Mouse (Mus musculus) liver, postnatal 0 days (tissue): Measurements from ENCODE around the gene Gm28048.

Source experiments
- CTCF ChIP-seq: sonication (generic); IDR thresholded peaks from 2 replicates; pipeline ENCODE4 v1.5.1; 2016; ENCODE audit warnings: antibody characterized with exemption, low read depth
- EP300 ChIP-seq: IDR thresholded peaks from 2 replicates; pipeline ENCODE4 v1.6.1; 2016; ENCODE audit warnings: antibody characterized with exemption, low read depth, mild to moderate bottlenecking

DNA sequence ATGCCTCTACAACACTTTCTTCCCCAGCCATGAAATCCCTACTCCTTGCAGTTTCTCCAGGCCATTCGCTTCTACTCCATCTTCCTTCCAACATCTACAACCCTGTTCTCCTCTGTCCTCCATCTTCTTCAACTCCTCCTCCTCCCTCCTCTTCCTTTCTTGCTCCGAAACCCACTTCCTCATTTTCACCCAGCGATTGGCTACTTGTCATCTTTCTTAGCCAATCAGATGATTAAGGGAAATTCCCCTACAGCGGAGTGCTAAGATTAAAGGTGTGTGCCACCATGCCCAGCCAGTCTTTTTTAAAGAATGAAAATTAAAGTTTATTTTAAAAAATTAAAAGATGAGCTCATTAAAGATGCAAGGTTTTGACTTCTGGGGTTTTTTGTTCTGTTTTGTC, 36.1 kb upstream of the Gm28048 start:
- TF ChIP-seq CTCF = no peak
- TF ChIP-seq EP300 = no peak
